Mouse (Mus musculus) heart, adult 18-20 months (tissue): Measurements from ENCODE around the gene Nacc2. TPM values are rescaled to one million over a fixed set of nuclear protein-coding genes. Genes with fewer than 3 reads are reported as not detected.

ENCODE experiments used
- total RNA-seq, 2 experiments: library from RNA; stranded (reverse); gene quantifications; 2 replicates each; pipeline ENCODE4 v1.2.3; 2021

Gene Nacc2
- total RNA-seq, 2 experiments from 2014 or later, result 29.4 to 30.2 TPM

Other genes with a start within 250 kb of the Nacc2 start
- 10 to 100 TPM; 32.6 to 32.8 TPM for gene Camsap1, start 139.9 kb downstream of the Nacc2 start, total RNA-seq
- gene Ubac1, start 101.5 kb downstream of the Nacc2 start, total RNA-seq, result 10 to 100 TPM; 80.3 to 90.3 TPM
- gene Lhx3, start 85.1 kb upstream of the Nacc2 start, total RNA-seq, result not detected
- gene Qsox2, start 114.3 kb upstream of the Nacc2 start, total RNA-seq, result 10 to 100 TPM; 13.8 TPM
- gene Ccdc187, start 171.3 kb upstream of the Nacc2 start, total RNA-seq, result under 1 TPM; 0.05 to 0.13 TPM
- gene Gpsm1, start 192.3 kb upstream of the Nacc2 start, total RNA-seq, result 100 to 1,000 TPM; 175 to 238 TPM
- gene Dnlz, start 228.9 kb upstream of the Nacc2 start, total RNA-seq, result 10 to 100 TPM; 24.5 to 25.3 TPM
- gene Card9, start 237.7 kb upstream of the Nacc2 start, total RNA-seq, result 1 to 10 TPM in 1 of 2 experiments, under 1 TPM in 1; 0.89 to 1.1 TPM